In genomic region chr7:34693072-34693471, GRCm38 (mm10) we compare ENCODE assay signal across 18 mouse cellular contexts. TPM values are rescaled to one million over a fixed set of nuclear protein-coding genes. Genes with fewer than 3 reads are reported as not detected.
A peak's percentile ranks its signal among the peaks of the same experiment; 100 is the strongest.
DNase-seq lines count a peak whose midpoint lies in the region; ATAC-seq and TF ChIP-seq lines count a peak whose summit lies in the region.
"Had no signal": no experiment of that assay in that cellular context is flagged by ENCODE, and none has a peak within 500 bp of the region (broad histone marks: within the 10 kb centered on the region; RNA-seq: fewer than 3 reads in every experiment).

No protein-coding gene starts in this region.

- no peaks in the 10 kb centered on the region for H3K27me3 ChIP-seq in midbrain, embryonic 10.5 days (ENCODE audit: low read depth, poor library complexity, severe bottlenecking)
- H3K27me3 ChIP-seq in midbrain, embryonic 15.5 days (replicated peaks) = no peaks in the 10 kb centered on the region
- no peaks in the 10 kb centered on the region for H3K27me3 ChIP-seq in hindbrain, postnatal 0 days (ENCODE audit: insufficient read depth, low read length)
- no peaks in the 10 kb centered on the region for H3K27me3 ChIP-seq in neural tube, embryonic 14.5 days (ENCODE audit: control insufficient read depth, insufficient read depth, low read length)
- H3K27me3 ChIP-seq: embryonic facial prominence, embryonic 15.5 days; forebrain, embryonic 12.5 days; megakaryocyte, embryonic 14.5 days had no signal

- H3K27ac ChIP-seq in midbrain, embryonic 10.5 days (replicated peaks) = peak overlapping the region; percentile 56; the same call in 1 of the 2 replicates
- no peak overlapping the region for H3K27ac ChIP-seq in midbrain, embryonic 15.5 days
- no peak overlapping the region for H3K27ac ChIP-seq in hindbrain, postnatal 0 days
- peak overlapping the region; percentile 34; the same call in 1 of the 2 replicates for H3K27ac ChIP-seq in neural tube, embryonic 14.5 days (ENCODE audit: low read depth, low read length)
- H3K27ac ChIP-seq: embryonic facial prominence, embryonic 15.5 days; forebrain, embryonic 12.5 days; limb, embryonic 13.5 days had no signal

- no peak overlapping the region for H3K4me2 ChIP-seq in midbrain, embryonic 15.5 days
- H3K4me2 ChIP-seq in hindbrain, postnatal 0 days (ENCODE audit: low read depth, low read length) = no peak overlapping the region
- no peak overlapping the region for H3K4me2 ChIP-seq in neural tube, embryonic 14.5 days (ENCODE audit: low read depth, low read length)
- H3K4me2 ChIP-seq: embryonic facial prominence, embryonic 15.5 days; forebrain, embryonic 12.5 days; limb, embryonic 13.5 days had no signal

- H3K4me1 ChIP-seq in midbrain, embryonic 10.5 days = peaks cover 75% of the 10 kb centered on the region
- peaks cover 47% of the 10 kb centered on the region for H3K4me1 ChIP-seq in midbrain, embryonic 15.5 days
- H3K4me1 ChIP-seq in hindbrain, postnatal 0 days (ENCODE audit: insufficient read depth, low read length) = peaks cover 11% of the 10 kb centered on the region; the same call in 1 of the 2 replicates
- H3K4me1 ChIP-seq in neural tube, embryonic 14.5 days (ENCODE audit: control insufficient read depth, insufficient read depth, low read length) = 0 out of 2 replicates have a peak, but pooled peaks cover 10% of the 10 kb centered on the region
- H3K4me1 ChIP-seq: megakaryocyte, embryonic 14.5 days had no signal

- H3K36me3 ChIP-seq in midbrain, embryonic 10.5 days = no peaks in the 10 kb centered on the region
- no peaks in the 10 kb centered on the region for H3K36me3 ChIP-seq in midbrain, embryonic 15.5 days (replicated peaks)
- no peaks in the 10 kb centered on the region for H3K36me3 ChIP-seq in hindbrain, postnatal 0 days (ENCODE audit: insufficient read depth, low read length)
- H3K36me3 ChIP-seq in neural tube, embryonic 14.5 days (ENCODE audit: control insufficient read depth, insufficient read depth, low read length) = no peaks in the 10 kb centered on the region
- H3K36me3 ChIP-seq: embryonic facial prominence, embryonic 15.5 days; forebrain, embryonic 12.5 days; limb, embryonic 13.5 days had no signal

- H3K9me3 ChIP-seq in midbrain, embryonic 10.5 days (replicated peaks) = no peaks in the 10 kb centered on the region
- H3K9me3 ChIP-seq in midbrain, embryonic 15.5 days = no peaks in the 10 kb centered on the region
- no peaks in the 10 kb centered on the region for H3K9me3 ChIP-seq in hindbrain, postnatal 0 days (ENCODE audit: low read length)
- H3K9me3 ChIP-seq in neural tube, embryonic 14.5 days (ENCODE audit: control insufficient read depth, low read length) = no peaks in the 10 kb centered on the region
- H3K9me3 ChIP-seq: embryonic facial prominence, embryonic 15.5 days; forebrain, embryonic 12.5 days; limb, embryonic 13.5 days; megakaryocyte, embryonic 14.5 days had no signal

- ATAC-seq in midbrain, embryonic 15.5 days (replicated peaks) = no peak
- peak; percentile 27; the same call in 1 of the 2 replicates for ATAC-seq in hindbrain, postnatal 0 days
- no peak for ATAC-seq in neural tube, embryonic 14.5 days (ENCODE audit: low read depth)
- no peak for ATAC-seq in erythroblast, adult 5-6 weeks (replicated peaks; ENCODE audit: low FRiP score, poor library complexity, severe bottlenecking)

- no peak overlapping the region for H3K4me3 ChIP-seq in midbrain, embryonic 10.5 days
- no peak overlapping the region for H3K4me3 ChIP-seq in midbrain, embryonic 15.5 days
- H3K4me3 ChIP-seq in hindbrain, postnatal 0 days (ENCODE audit: low read length) = no peak overlapping the region
- no peak overlapping the region for H3K4me3 ChIP-seq in neural tube, embryonic 14.5 days (ENCODE audit: low read depth, low read length)
- H3K4me3 ChIP-seq: embryonic facial prominence, embryonic 15.5 days; forebrain, embryonic 12.5 days; limb, embryonic 13.5 days had no signal

- 77% methylated on average over 4 of the region's 4 CpGs for WGBS in midbrain, embryonic 10.5 days
- 72% methylated on average over 4 of the region's 4 CpGs for WGBS in midbrain, embryonic 15.5 days
- 40% methylated on average over 4 of the region's 4 CpGs for WGBS in hindbrain, postnatal 0 days
- 56% methylated on average over 4 of the region's 4 CpGs for WGBS in neural tube, embryonic 14.5 days

- H3K9ac ChIP-seq in midbrain, embryonic 15.5 days = no peak overlapping the region
- H3K9ac ChIP-seq in hindbrain, postnatal 0 days (replicated peaks; ENCODE audit: low read length) = no peak overlapping the region
- H3K9ac ChIP-seq in neural tube, embryonic 14.5 days (replicated peaks; ENCODE audit: low read depth, low read length) = no peak overlapping the region
- H3K9ac ChIP-seq: embryonic facial prominence, embryonic 15.5 days; forebrain, embryonic 12.5 days; limb, embryonic 13.5 days had no signal

- no peak for TF ChIP-seq CTCF in hindbrain, postnatal 0 days (IDR thresholded peaks at IDR 0.05; ENCODE audit: low read depth)

- peak; percentile 71 to 82 for DNase-seq in cerebellum, postnatal 10 days
- DNase-seq in cerebellum, adult 9-10 months = no peak
- DNase-seq in midbrain, embryonic 10.5 days (ENCODE audit: low spot score) = no peak
- DNase-seq in hindbrain, postnatal 0 days (ENCODE audit: low spot score) = peak; percentile 59
- no peak for DNase-seq in embryo, embryonic 11 days
- DNase-seq: adrenal gland, adult 2 months; cerebellum, adult 18-20 months; gastrocnemius, postnatal 25 days; kidney, adult 2 months; kidney, postnatal 14 days; thymus, postnatal 25 days had no signal

RNA-seq across cellular contexts. Expression of gene Kctd15, which starts 36.5 kb away (rescaled TPM):
- polyA plus RNA-seq in midbrain, embryonic 10.5 days (2016; fragmentation: Nextera tagmentation; extraction: Ambion mirVana) = 36.8 and 44.6 TPM in 2 replicates
- 29.1 and 31.7 TPM in 2 replicates for polyA plus RNA-seq in midbrain, embryonic 15.5 days (2015; fragmentation: Nextera tagmentation; extraction: Ambion mirVana)
- total RNA-seq in hindbrain, postnatal 0 days (2014; rRNA removed) = 58.7 and 59.7 TPM in 2 replicates
- polyA plus RNA-seq in hindbrain, postnatal 0 days (2015; fragmentation: Nextera tagmentation; extraction: Ambion mirVana) = 12.6 and 13.2 TPM in 2 replicates
- 11.8 and 22.9 TPM in 2 replicates for polyA plus RNA-seq in neural tube, embryonic 14.5 days (2014; fragmentation: Nextera tagmentation; extraction: Ambion mirVana)
- total RNA-seq in erythroblast, adult 5-6 weeks (2015; ENCODE audit: low replicate concordance) = not detected in 2 replicates
- not detected in 2 replicates for total RNA-seq in erythroblast, adult 5-6 weeks (2017; ENCODE audit: low replicate concordance)

Comparison
In these comparisons a context has a peak if more than half of its experiments do, and no peak if none do; other contexts are left out.
1. DNase-seq: peak in cerebellum, postnatal 10 days (2 of 2) and hindbrain, postnatal 0 days (single experiment); none in cerebellum, adult 9-10 months (single experiment), midbrain, embryonic 10.5 days (single experiment) and embryo, embryonic 11 days (single experiment).
2. H3K27ac ChIP-seq: peak in midbrain, embryonic 10.5 days (single experiment) and neural tube, embryonic 14.5 days (single experiment); none in midbrain, embryonic 15.5 days (single experiment) and hindbrain, postnatal 0 days (single experiment).